In the genomic region with DNA sequence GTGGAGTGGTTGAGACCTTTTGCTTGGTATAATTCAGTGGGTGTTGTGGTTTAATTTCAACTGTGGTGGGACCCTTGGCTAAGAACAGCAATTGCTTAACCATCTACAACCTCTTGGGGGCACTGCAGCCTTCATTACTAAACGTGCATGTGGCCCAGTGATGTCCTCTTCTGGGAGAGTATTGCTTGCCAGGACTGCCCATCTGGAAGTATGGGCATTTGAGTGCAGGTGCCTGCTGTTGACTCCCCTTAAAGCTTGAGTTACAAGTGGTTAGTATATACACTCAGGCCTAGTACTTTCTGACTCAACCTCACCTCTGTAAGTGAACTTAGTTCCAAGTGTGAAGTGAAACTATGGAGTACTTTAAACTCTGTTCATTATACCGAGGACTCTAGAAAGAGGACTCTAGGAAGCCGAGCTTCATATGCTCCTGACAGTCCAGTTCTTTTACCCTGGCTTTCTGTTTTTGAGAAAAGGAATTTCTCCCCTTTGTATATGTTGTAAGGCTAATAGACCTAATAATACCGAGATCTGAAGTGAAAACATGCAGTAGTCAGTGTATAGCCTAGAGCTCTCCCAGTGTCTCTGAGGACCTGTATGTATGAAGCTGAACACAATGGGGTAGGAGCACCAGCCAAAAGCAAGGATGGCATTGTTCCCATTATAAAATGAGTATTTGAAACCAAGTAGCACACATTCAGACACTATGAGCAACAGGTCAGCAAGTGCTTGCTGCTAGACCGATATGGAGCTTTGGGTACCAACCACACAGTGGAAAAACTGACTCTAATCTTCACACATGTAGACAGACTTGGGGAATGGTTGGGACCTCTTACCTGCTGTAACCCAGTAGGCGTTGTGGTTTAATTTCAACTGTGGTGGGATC, we compare ENCODE assay signal across 8 mouse cellular contexts. TPM values are rescaled to one million over a fixed set of nuclear protein-coding genes. Genes with fewer than 3 reads are reported as not detected.
DNase-seq lines count a peak whose midpoint lies in the region; ATAC-seq and TF ChIP-seq lines count a peak whose summit lies in the region.

No protein-coding gene starts in this region.

- H3K4me2 ChIP-seq in heart, postnatal 0 days (ENCODE audit: low read depth, low read length): no peak overlapping the region

- H3K9ac ChIP-seq in heart, postnatal 0 days (replicated peaks; ENCODE audit: low read depth, low read length): no peak overlapping the region

- peaks cover 17% of the 10 kb centered on the region for H3K36me3 ChIP-seq in heart, postnatal 0 days (replicated peaks; ENCODE audit: control insufficient read depth, insufficient read depth, low read length)
- H3K36me3 ChIP-seq in small intestine, adult 2 months (ENCODE audit: control insufficient read depth, insufficient read depth, low read length): peaks cover 18% of the 10 kb centered on the region

- WGBS in heart, postnatal 0 days: 42% methylated on average over 6 of the region's 6 CpGs
- WGBS in small intestine, adult 2 months: 24% methylated on average over 6 of the region's 6 CpGs

- no peaks in the 10 kb centered on the region for H3K27me3 ChIP-seq in heart, postnatal 0 days (ENCODE audit: control insufficient read depth, insufficient read depth, low read length)
- H3K27me3 ChIP-seq in small intestine, adult 2 months (ENCODE audit: control insufficient read depth, insufficient read depth, low read length): no peaks in the 10 kb centered on the region

- no peak overlapping the region for H3K27ac ChIP-seq in left cerebral cortex, adult 2 months
- H3K27ac ChIP-seq in heart, postnatal 0 days (ENCODE audit: low read depth): peak overlapping the region; percentile 18
- no peak overlapping the region for H3K27ac ChIP-seq in small intestine, adult 2 months (ENCODE audit: insufficient read depth, low read depth, low read length)

- peak in 1 of 2 experiments; percentile 51 for DNase-seq in left cerebral cortex, adult 2 months (ENCODE audit: extremely low spot score in 1 of 2, low spot score in 2 of 2)
- DNase-seq in left cerebral cortex, adult 8-10 months (ENCODE audit: low spot score in 2 of 2): no peak
- DNase-seq in adrenal gland, adult 2 months: peak; percentile 76
- DNase-seq in embryo, embryonic 9.5 days (ENCODE audit: extremely low spot score): peak; percentile 53
- DNase-seq in heart, postnatal 0 days (ENCODE audit: low spot score): peak; percentile 70
- peak; percentile 78 to 79 for DNase-seq in kidney, postnatal 25 days
- peak; percentile 77 for DNase-seq in lung, postnatal 10 days

- no peak overlapping the region for H3K4me3 ChIP-seq in left cerebral cortex, adult 2 months
- no peak overlapping the region for H3K4me3 ChIP-seq in heart, postnatal 0 days (ENCODE audit: low read depth, low read length)
- no peak overlapping the region for H3K4me3 ChIP-seq in small intestine, adult 2 months (ENCODE audit: low read depth, low read length)

- no peak for TF ChIP-seq POLR2A in small intestine, adult 2 months (IDR thresholded peaks at IDR 0.05; ENCODE audit: low read depth, low read length)

- ATAC-seq in heart, postnatal 0 days (ENCODE audit: insufficient read depth, low read depth): peak; percentile 58

- intact Hi-C loops in left cerebral cortex, adult 2 months (cut with DNase I): loop anchor here (1.0 to 5.0 kb wide), 3 partner anchors 29 to 206 kb away; partner anchors contain the start of gene Ncor2

- no peak for TF ChIP-seq EP300 in heart, postnatal 0 days (IDR thresholded peaks at IDR 0.05; ENCODE audit: low read depth)

- TF ChIP-seq CTCF in left cerebral cortex, adult 2 months (IDR thresholded peaks at IDR 0.05): peak; percentile 75
- TF ChIP-seq CTCF in heart, postnatal 0 days (IDR thresholded peaks at IDR 0.05; ENCODE audit: low read depth): peak; percentile 72
- TF ChIP-seq CTCF in small intestine, adult 2 months (IDR thresholded peaks at IDR 0.05; ENCODE audit: extremely low read depth, insufficient read length, insufficient replicate concordance, low read depth, low read length): peak; percentile 60; the same call in 1 of the 2 replicates

- no peaks in the 10 kb centered on the region for H3K4me1 ChIP-seq in heart, postnatal 0 days (ENCODE audit: control insufficient read depth, insufficient read depth)
- H3K4me1 ChIP-seq in small intestine, adult 2 months (ENCODE audit: control insufficient read depth, insufficient read depth, insufficient read length, low read length): peaks cover 4% of the 10 kb centered on the region; the same call in 1 of the 2 replicates

- no peaks in the 10 kb centered on the region for H3K9me3 ChIP-seq in heart, postnatal 0 days (replicated peaks; ENCODE audit: control insufficient read depth, low read length)

RNA-seq across cellular contexts. Expression of gene Gm10382, which starts 6.2 kb away (rescaled TPM):
- total RNA-seq in left cerebral cortex, adult 2 months (2021): under 1 TPM; 0.28 to 0.48 TPM
- under 1 TPM in 2 of 4 experiments, not detected in 2; 0.39 to 0.51 TPM for total RNA-seq in left cerebral cortex, adult 8-10 months (2022)
- total RNA-seq in adrenal gland, adult 2 months (2021): under 1 TPM; 0.23 to 0.24 TPM
- 0.26 and 0.50 TPM in 2 replicates for polyA plus RNA-seq in adrenal gland, adult 2 months (2012; rRNA removed)
- not detected in 2 replicates for total RNA-seq in heart, postnatal 0 days (2014; rRNA removed; ENCODE audit: low replicate concordance)
- polyA plus RNA-seq in heart, postnatal 0 days (2015; fragmentation: Nextera tagmentation; extraction: Ambion mirVana): 0.32 and 0.78 TPM in 2 replicates
- polyA plus RNA-seq in small intestine, adult 2 months (2012; rRNA removed): 0.08 and 0.15 TPM in 2 replicates

RNA-seq across cellular contexts. Expression of gene Ubc, which starts 7.1 kb away (rescaled TPM):
- 100 to 1,000 TPM; 846 to 851 TPM for total RNA-seq in left cerebral cortex, adult 2 months (2021)
- total RNA-seq in left cerebral cortex, adult 8-10 months (2022): 100 to 1,000 TPM; 799 to 904 (median 900) TPM
- total RNA-seq in adrenal gland, adult 2 months (2021): 1,000 to 10,000 TPM; 1,333 to 2,925 TPM
- 634 and 889 TPM in 2 replicates for polyA plus RNA-seq in adrenal gland, adult 2 months (2012; rRNA removed)
- 889 and 1,003 TPM in 2 replicates for total RNA-seq in heart, postnatal 0 days (2014; rRNA removed; ENCODE audit: low replicate concordance)
- polyA plus RNA-seq in heart, postnatal 0 days (2015; fragmentation: Nextera tagmentation; extraction: Ambion mirVana): 742 and 892 TPM in 2 replicates
- polyA plus RNA-seq in small intestine, adult 2 months (2012; rRNA removed): 327 and 848 TPM in 2 replicates

RNA-seq across cellular contexts. Expression of gene Scarb1, which starts 42.0 kb away (rescaled TPM):
- total RNA-seq in left cerebral cortex, adult 2 months (2021): 10 to 100 TPM; 24.4 to 29.6 TPM
- 10 to 100 TPM; 28.6 to 34.9 (median 30.0) TPM for total RNA-seq in left cerebral cortex, adult 8-10 months (2022)
- total RNA-seq in adrenal gland, adult 2 months (2021): 1,000 to 10,000 TPM; 2,436 to 2,553 TPM
- 2,348 and 2,822 TPM in 2 replicates for polyA plus RNA-seq in adrenal gland, adult 2 months (2012; rRNA removed)
- total RNA-seq in heart, postnatal 0 days (2014; rRNA removed; ENCODE audit: low replicate concordance): 79.8 and 84.2 TPM in 2 replicates
- polyA plus RNA-seq in heart, postnatal 0 days (2015; fragmentation: Nextera tagmentation; extraction: Ambion mirVana): 53.7 and 58.2 TPM in 2 replicates
- 19.4 and 70.2 TPM in 2 replicates for polyA plus RNA-seq in small intestine, adult 2 months (2012; rRNA removed)

RNA-seq across cellular contexts. Expression of gene Dhx37, which starts 51.0 kb away (rescaled TPM):
- total RNA-seq in left cerebral cortex, adult 2 months (2021): 10 to 100 TPM; 12.2 to 12.7 TPM
- total RNA-seq in left cerebral cortex, adult 8-10 months (2022): 10 to 100 TPM in 3 of 4 experiments, 1 to 10 TPM in 1; 9.4 to 12.9 (median 11.7) TPM
- total RNA-seq in adrenal gland, adult 2 months (2021): 10 to 100 TPM; 19.2 to 19.6 TPM
- 26.0 and 53.9 TPM in 2 replicates for polyA plus RNA-seq in adrenal gland, adult 2 months (2012; rRNA removed)
- 5.9 and 16.2 TPM in 2 replicates for total RNA-seq in heart, postnatal 0 days (2014; rRNA removed; ENCODE audit: low replicate concordance)
- 5.5 and 6.8 TPM in 2 replicates for polyA plus RNA-seq in heart, postnatal 0 days (2015; fragmentation: Nextera tagmentation; extraction: Ambion mirVana)
- 10.1 and 13.2 TPM in 2 replicates for polyA plus RNA-seq in small intestine, adult 2 months (2012; rRNA removed)

RNA-seq across cellular contexts. Expression of gene Bri3bp, which starts 58.5 kb away (rescaled TPM):
- 10 to 100 TPM; 95.2 to 95.6 TPM for total RNA-seq in left cerebral cortex, adult 2 months (2021)
- 10 to 100 TPM; 81.9 to 94.4 (median 86.6) TPM for total RNA-seq in left cerebral cortex, adult 8-10 months (2022)
- total RNA-seq in adrenal gland, adult 2 months (2021): 10 to 100 TPM; 25.3 to 28.7 TPM
- polyA plus RNA-seq in adrenal gland, adult 2 months (2012; rRNA removed): 11.0 and 22.1 TPM in 2 replicates
- total RNA-seq in heart, postnatal 0 days (2014; rRNA removed; ENCODE audit: low replicate concordance): 27.8 and 41.5 TPM in 2 replicates
- 59.2 and 65.8 TPM in 2 replicates for polyA plus RNA-seq in heart, postnatal 0 days (2015; fragmentation: Nextera tagmentation; extraction: Ambion mirVana)
- polyA plus RNA-seq in small intestine, adult 2 months (2012; rRNA removed): 28.5 and 33.5 TPM in 2 replicates

Comparison
In these comparisons a context has a peak if more than half of its experiments do, and no peak if none do; other contexts are left out.
1. DNase-seq: peak in adrenal gland, adult 2 months (single experiment), embryo, embryonic 9.5 days (single experiment), heart, postnatal 0 days (single experiment), kidney, postnatal 25 days (2 of 2) and lung, postnatal 10 days (single experiment); none in left cerebral cortex, adult 8-10 months (0 of 2).
2. RNA of gene Scarb1, which starts 42.0 kb away (total RNA-seq): 2,436 to 2,553 TPM in adrenal gland, adult 2 months; 79.8 to 84.2 TPM in heart, postnatal 0 days, 28.6 to 34.9 TPM in left cerebral cortex, adult 8-10 months and 24.4 to 29.6 TPM in left cerebral cortex, adult 2 months; every median in the first group is over 10 times any median in the second.
3. Peak in every context shown above with its lines, with median percentiles within 50 percentile points of each other: CTCF ChIP-seq.